Mouse (Mus musculus) left cerebral cortex, postnatal 36 days (tissue): ENCODE data around the gene Ly75. TPM values are rescaled to one million over a fixed set of nuclear protein-coding genes. Genes with fewer than 3 reads are reported as not detected.

Experiments used
- DNase-seq, 2 experiments: peaks; one replicate each; pipeline ENCODE4 v3.0.0; 2021 to 2022; ENCODE audit warnings: low spot score in 2 of 2, mixed read lengths in 1 of 2
- intact Hi-C: fragments of 180-260 bp; cut with DNase I; formaldehyde crosslinking; loops from one replicate; pipeline ENCODE4 v1.15.1; 2025
- total RNA-seq, 2 experiments: library from RNA; stranded (reverse); gene quantifications; 2 replicates each; pipeline ENCODE4 v1.2.3; 2021

Ly75 gene
- total RNA-seq, 2 experiments from 2014 or later: 1.2 to 1.6 TPM

- intact Hi-C loops: no loop called here
- no peak for DNase-seq
Measured at GRCm38 (mm10) chr2:60342107-60342880, 40.8 kb downstream of the Ly75 start.

DNA sequence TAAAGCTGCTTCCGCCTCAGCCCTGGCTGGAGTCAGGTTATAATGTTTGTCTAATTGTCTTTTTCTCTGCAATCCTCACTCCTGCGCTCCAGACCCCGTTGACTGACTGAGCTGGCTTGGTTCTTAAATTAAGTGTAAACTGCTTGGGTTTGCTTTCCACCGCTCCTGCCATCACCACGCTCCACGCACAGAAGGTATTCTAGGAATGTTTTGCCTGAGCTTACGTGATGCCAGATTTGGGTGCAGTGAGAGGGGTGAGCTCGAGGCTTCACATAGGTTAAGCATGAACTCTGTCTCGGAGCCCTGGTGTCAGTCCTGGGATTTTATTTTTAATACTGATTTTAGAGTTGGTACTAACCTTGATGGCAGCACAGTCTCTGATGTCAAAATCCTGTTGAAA lies 45.2 kb downstream of the Ly75 start:
- intact Hi-C loops: no loop called here
- no peak for DNase-seq

GRCm38 (mm10) chr2:60328641-60329040 lies 54.5 kb downstream of the Ly75 start:
- intact Hi-C loops: no loop called here
- no peak for DNase-seq

- intact Hi-C loops: no loop called here
- DNase-seq: no peak
Measured at GRCm38 (mm10) chr2:60327581-60327980, 55.5 kb downstream of the Ly75 start.

DNA sequence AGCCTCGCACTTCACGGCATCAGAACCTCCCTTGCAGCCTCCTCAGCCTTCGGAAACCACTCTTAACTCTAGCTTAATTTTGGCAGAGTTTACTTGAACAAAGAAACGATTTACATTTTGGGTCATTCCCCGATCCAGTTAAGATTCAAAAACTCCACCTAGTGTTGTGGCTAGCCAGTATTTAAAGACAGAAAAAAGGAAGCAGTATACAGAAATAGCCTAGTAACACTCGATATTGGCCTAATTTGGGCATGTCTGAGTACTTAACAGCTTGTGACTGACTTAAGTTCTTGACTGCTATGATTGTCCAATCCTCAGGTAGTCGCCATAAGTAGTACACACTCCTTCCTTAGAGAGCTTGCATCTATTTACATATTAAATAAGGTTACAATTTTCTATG lies 56.2 kb downstream of the Ly75 start:
- intact Hi-C loops: no loop called here
- DNase-seq: no peak

- intact Hi-C loops: no loop called here
- no peak for DNase-seq
Measured at GRCm38 (mm10) chr2:60323411-60323810, 59.7 kb downstream of the Ly75 start.

DNA sequence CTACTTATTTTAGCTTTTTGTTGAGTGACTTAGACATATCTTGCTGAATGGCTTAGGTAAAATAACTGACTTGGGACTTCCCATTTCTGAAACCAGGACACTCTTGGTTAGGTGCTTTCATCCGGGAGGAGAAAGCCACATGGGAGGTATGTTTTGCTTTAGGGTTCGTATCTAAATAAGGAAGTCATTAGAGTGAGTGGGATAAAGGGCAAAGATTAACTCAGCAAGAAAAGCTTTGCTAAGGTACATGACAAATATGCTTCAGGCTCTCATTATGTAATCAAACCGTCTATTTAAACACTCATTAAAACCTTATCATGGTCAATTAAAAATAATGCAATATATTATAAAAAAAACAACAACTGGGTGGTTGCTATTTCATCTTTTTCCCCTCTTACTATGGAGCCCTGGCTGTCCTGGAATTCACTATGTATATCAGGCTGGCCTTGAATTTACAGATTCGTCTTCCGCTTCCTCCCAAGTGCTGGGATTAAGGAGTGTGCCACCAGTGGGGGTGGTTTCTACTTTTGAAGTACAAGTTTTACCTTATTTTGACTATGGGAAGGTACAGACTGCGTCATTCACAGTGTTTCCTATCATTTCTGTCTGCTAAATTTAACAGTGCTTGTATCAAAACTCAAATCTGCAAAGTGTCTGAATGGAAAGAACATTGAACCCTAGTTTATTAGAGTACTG lies 60.9 kb downstream of the Ly75 start:
- intact Hi-C loops: no loop called here
- DNase-seq: no peak

- no peak for DNase-seq
- intact Hi-C loops: no loop called here
Measured at GRCm38 (mm10) chr2:60303796-60304195, 79.3 kb downstream of the Ly75 start.

DNA sequence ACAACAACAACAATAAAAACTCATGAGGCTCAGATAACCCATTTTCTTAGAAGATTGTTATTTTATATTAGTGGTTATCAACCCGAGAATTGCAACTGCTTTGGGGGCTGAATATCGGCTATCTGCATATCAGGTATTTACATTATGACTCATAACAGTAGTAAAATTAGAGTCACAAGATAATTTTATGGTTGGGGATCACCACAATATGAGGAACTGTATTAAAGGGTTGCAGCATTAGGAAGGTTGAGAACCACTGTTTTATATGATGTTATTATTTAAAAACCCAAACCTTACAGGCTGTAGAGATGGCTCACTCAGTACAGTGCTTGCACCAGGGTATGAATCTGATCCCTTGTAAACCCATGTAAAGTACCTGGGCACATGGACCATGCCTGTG lies 83.8 kb downstream of the Ly75 start:
- no peak for DNase-seq
- intact Hi-C loops: no loop called here

- intact Hi-C loops: no loop called here
Measured at GRCm38 (mm10) chr2:60298266-60298665, 84.8 kb downstream of the Ly75 start.

DNA sequence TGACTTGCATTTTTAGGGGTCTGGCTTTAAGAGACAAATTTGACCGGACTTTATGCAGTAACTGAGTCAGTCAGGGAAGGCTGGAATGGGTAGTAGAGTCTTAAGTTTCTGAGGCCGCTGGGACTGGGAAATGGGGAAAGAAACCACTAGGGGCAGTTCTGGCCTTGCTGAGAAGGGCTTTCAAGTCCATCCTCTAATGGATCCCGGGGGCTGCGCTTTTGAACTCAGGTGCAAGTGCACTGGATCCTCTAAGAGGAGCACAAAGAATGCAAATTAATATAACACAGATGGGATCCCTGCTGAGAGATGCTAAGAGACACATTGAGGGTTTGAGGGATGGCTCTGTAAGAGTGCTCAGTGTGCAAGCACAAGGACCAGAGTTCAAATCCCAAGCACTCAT lies 91.7 kb downstream of the Ly75 start:
- intact Hi-C loops: no loop called here
- no peak for DNase-seq

More at GRCm38 (mm10) chr2:60298266-60298665, 84.8 kb downstream of the Ly75 start:
- no peak for DNase-seq

- no peak for DNase-seq
- intact Hi-C loops: no loop called here
Measured at GRCm38 (mm10) chr2:60289451-60289850, 93.7 kb downstream of the Ly75 start.

DNA sequence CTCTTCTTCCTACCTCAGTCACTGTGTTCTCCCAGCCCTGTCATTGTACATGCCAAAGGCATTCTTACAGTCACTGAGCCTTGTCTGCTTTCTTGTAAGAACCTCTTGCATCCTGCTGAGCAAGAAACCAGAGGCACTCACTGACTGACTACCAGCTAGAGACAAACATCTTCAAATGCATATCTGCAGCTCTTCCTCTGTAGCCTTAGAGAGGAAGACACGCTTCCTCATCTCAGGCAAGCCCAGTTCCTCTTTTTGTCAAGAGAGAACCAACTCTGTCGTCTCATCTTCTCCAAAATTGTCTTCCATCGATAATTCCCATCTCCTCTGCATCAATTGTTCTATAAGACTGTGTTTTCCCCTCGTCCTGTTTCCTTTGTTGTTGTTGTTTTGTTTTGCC lies 94.5 kb downstream of the Ly75 start:
- no peak for DNase-seq
- intact Hi-C loops: no loop called here

GRCm38 (mm10) chr2:60285107-60285617 lies 97.9 kb downstream of the Ly75 start:
- intact Hi-C loops: no loop called here
- DNase-seq: no peak

- no peak for DNase-seq
- intact Hi-C loops: no loop called here
Measured at GRCm38 (mm10) chr2:60284467-60284821, 98.7 kb downstream of the Ly75 start, which contains the start of gene Cd302. TSS of gene Cd302 (minus strand) at chr2:60284488.

DNA sequence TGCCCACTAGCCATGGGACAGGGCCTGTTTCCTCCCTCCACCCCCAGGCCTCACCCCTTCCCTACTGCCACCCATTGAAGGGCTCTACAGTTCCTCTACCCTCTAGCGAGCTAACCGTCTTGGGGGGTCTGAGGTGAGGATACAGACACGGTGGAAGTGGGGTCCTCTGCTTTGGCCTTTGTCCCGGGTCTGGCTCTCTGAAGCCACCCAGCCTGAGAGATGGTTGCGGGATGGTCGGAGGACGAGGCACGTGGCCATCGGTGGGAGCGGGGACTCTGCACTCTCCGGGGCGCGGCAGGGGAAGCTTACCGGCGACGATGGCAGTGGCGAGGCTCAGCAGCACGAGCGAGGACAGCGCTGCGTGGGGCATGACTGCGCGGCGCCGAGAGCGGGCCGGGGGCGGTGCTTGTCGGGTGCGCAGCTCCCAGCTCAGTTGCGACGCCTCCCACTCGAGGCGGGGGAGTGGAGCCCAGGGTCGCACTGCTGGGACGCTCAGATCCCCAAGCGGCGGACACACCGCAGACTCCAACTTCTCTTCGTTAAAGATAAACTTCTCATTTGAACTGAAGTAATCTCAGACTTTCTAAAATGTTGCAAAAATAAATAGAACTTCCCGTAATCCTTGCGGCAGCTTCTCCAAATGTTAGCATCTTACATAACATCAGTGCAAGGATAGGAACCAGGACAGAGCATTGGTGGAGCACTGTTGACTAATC lies 99.2 kb downstream of the Ly75 start:
- intact Hi-C loops: no loop called here
- peak; percentile 77 to 81 for DNase-seq

DNA sequence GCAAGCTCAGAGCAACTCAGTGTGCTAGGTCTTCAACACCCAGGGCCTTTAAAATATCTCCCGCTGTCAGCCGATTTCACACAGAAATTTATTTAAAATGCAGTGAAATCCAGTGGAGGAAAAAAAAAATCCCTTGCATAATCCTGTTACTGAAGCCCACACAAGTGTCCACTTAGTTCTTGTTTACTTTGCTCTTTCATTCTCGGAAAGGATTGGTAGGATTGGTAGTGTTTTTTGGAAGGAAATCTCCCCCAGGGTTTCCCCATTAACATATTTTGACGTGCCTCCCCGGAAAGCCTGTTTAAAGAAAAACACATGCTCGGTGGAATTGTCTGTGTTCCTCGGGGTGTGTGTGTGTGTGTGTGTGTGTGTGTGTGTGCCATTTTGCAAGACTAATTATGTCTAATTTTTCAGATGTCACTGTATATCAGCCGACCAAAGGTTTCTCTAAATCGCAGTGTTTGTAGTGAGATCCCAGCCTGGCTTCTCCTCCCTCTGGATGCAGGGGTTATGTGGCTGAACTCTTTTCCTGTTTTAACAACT lies 99.8 kb downstream of the Ly75 start:
- intact Hi-C loops: no loop called here
- DNase-seq: peak in 1 of 2 experiments; percentile 17

DNA sequence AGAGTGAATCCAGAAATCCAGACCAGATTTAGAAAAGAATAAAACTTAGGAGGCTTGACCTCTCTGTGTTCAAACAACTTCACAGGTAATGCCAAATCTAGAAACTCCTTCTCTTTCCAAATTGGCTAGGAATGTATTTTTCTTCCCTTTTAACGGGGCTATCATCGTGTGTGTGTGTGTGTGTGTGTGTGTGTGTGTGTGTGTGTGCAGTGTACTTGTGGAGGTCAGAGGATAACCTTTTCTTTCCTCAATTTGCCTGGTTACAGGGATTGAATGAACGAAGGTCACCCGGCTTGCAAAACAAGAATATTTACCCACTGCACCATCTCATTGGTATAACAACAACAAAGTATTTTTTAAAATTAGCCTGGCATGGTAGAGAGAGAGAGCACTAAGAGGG lies 100.5 kb downstream of the Ly75 start:
- intact Hi-C loops: no loop called here
- no peak for DNase-seq

DNA sequence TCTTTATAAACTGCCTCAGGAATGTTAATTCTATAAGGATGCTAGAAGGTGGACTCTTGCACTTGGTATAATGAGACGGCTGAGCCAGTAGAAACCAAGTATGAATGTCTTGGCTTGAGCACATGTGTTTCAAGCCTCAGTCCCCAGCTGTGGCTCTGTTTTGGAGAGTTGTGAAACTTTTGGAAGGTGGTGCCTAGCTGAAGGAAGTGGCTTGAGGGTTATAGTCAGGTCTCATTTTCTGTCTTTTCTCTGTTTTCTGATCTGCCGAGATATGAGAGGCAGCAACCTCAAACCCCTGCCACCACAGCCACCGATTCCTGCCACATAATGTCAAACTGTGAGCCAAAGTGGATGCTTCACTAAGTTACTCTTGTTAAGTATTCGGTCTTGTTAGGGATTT lies 104.5 kb downstream of the Ly75 start:
- intact Hi-C loops: no loop called here
- DNase-seq: no peak

DNA sequence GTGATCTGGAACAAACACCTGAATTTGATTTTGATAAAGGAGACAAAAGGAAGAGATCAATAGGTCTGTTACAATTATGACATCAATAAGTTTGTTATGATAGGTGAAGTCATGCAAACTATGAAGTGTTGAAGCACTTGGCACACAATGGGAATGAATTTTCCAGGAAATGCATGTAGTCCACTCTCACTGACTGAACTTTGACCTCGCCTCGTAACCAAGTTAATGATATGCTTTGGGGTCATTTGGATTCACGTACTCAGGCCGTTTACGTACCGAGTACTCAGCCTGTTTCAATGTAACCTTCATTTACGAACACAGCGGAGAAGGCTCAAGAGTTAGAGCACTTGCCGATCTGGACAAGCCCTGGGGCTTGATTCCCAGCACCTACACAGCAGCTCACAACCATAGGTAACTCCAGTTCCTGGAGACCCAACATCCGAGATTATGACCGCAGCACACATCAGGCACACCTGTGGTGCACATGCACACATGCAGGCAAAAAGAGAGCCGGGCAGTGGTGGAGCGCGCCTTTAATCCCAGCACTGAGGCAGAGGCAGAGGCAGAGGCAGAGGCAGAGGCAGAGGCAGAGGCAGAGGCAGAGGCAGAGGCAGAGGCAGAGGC lies 113.1 kb downstream of the Ly75 start:
- intact Hi-C loops: no loop called here
- no peak for DNase-seq
